Mouse (Mus musculus) cerebellum, adult 2 months (tissue): ENCODE measurements around the gene St6galnac5.

ENCODE experiments used
- CTCF ChIP-seq: fragments of 200-500 bp; IDR thresholded peaks from 2 replicates; pipeline ENCODE4 v1.5.1; 2011; ENCODE audit warnings: low read depth, mild to moderate bottlenecking, control low read depth, low read length, moderate library complexity, borderline replicate concordance; ENCODE audit not compliant: insufficient read depth
- POLR2A ChIP-seq: fragments of 200-500 bp; IDR thresholded peaks from 2 replicates; pipeline ENCODE4 v1.6.1; 2011; ENCODE audit warnings: low read length, control low read depth, borderline replicate concordance; ENCODE audit not compliant: insufficient read depth

DNA sequence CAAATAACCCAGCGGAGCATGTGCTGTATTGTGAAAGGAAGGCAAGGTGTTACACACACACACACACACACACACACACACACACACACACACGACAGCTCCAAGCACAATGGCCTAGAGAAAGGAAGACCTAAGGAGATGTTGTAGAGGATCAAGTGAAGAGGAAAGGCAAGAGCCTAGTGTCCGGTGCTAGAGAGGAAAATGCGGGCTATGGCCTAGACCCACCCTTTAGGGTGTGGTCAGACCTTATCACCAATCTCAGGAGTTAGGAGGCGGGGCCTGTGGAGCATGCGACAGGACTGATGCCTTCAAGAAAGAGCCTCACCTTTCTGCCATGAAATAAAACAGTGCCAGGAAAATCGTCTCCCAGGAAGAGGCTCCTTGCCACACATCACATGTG is 33.5 kb downstream of the St6galnac5 start:
- TF ChIP-seq CTCF: no peak
- TF ChIP-seq POLR2A: no peak
